Mouse (Mus musculus) heart, adult 2 months (tissue): ENCODE results near the gene Ihh.

Experiments used
- CTCF ChIP-seq: fragments of 200-600 bp; IDR thresholded peaks from 2 replicates; pipeline ENCODE4 v1.8.1; 2022; ENCODE audit warnings: antibody characterized with exemption, mild to moderate bottlenecking, moderate library complexity
- POLR2A ChIP-seq: fragments of 200-500 bp; IDR thresholded peaks from 2 replicates; pipeline ENCODE4 v1.6.1; 2011; ENCODE audit warnings: mild to moderate bottlenecking, low read depth, low read length, control low read depth; ENCODE audit not compliant: insufficient read depth

- TF ChIP-seq CTCF, result no peak
- TF ChIP-seq POLR2A, result no peak
Observed at GRCm38 (mm10) chr1:74900341-74901285, 50.9 kb downstream of the Ihh start.
